Mouse (Mus musculus) heart, embryonic 10.5 days (tissue): ENCODE measurements around the gene Atp2a2. TPM values are rescaled to one million over a fixed set of nuclear protein-coding genes. Genes with fewer than 3 reads are reported as not detected.
"Not testable (repeated sequence)": the region's sequence is repeated elsewhere in the genome, so short reads cannot be mapped to it uniquely, and the experiment has no call there.

ENCODE experiments used
- DNase-seq: peaks from one replicate; pipeline ENCODE4 v3.0.0-alpha.2; 2017; ENCODE audit warnings: low spot score
- H3K27ac ChIP-seq: fragments of 300-500 bp; sonication (generic); 2 replicates; pipeline ENCODE4 v1.5.1; 2016; ENCODE audit warnings: mild to moderate bottlenecking
- H3K27me3 ChIP-seq: fragments of 300-500 bp; sonication (generic); 2 replicates; pipeline ENCODE4 v1.6.1; 2016; ENCODE audit warnings: mild to moderate bottlenecking; ENCODE audit not compliant: poor library complexity, insufficient read depth, severe bottlenecking
- H3K36me3 ChIP-seq: fragments of 300-500 bp; sonication (generic); 2 replicates; pipeline ENCODE4 v1.6.1; 2016; ENCODE audit warnings: mild to moderate bottlenecking, moderate library complexity
- H3K4me1 ChIP-seq: fragments of 300-500 bp; sonication (generic); 2 replicates; pipeline ENCODE4 v1.6.1; 2016; ENCODE audit warnings: mild to moderate bottlenecking
- H3K4me3 ChIP-seq: fragments of 300-500 bp; sonication (generic); 2 replicates; pipeline ENCODE4 v1.5.1; 2016; ENCODE audit warnings: mild to moderate bottlenecking, moderate library complexity
- H3K9me3 ChIP-seq: fragments of 300-500 bp; sonication (generic); 2 replicates; pipeline ENCODE4 v1.6.1; 2016; ENCODE audit warnings: mild to moderate bottlenecking, moderate library complexity
- WGBS: fragments of 180-500 bp; shearing (Covaris S2); methylation state at CpG from one replicate; pipeline ENCODE4 v1.1.7; 2016; 5-methylcytosine and 5-hydroxymethylcytosine counted together
- polyA plus RNA-seq: library from polyadenylated mRNA; unstranded; fragments of >200 nt; fragmentation: Nextera tagmentation; extraction: Ambion mirVana; gene quantifications from 2 replicates; pipeline ENCODE4 v1.2.1, GENCODE M21; 2016

Atp2a2 gene
- polyA plus RNA-seq, 1 experiment from 2014 or later: 205 TPM

GRCm38 (mm10) chr5:122503015-122503759 lies 1.2 kb upstream of the Atp2a2 start:
- Histone ChIP-seq H3K4me3 (peak overlapping the region; percentile 94), H3K27ac (peak overlapping the region; percentile 99), H3K4me1 (peaks cover 30% of the 10 kb centered on the region), H3K36me3 (peaks cover 20% of the 10 kb centered on the region), H3K27me3 (no peaks in the 10 kb centered on the region), H3K9me3 (peaks cover 6% of the 10 kb centered on the region; the same call in 1 of the 2 replicates)
- DNase-seq: no peak
- 37% methylated on average over 15 of the region's 15 CpGs for WGBS

- peak overlapping the region; percentile 99 for H3K27ac ChIP-seq
- H3K4me1 ChIP-seq: peaks cover 40% of the 10 kb centered on the region
- H3K36me3 ChIP-seq: peaks cover 38% of the 10 kb centered on the region
- peaks cover 3% of the 10 kb centered on the region; the same call in 1 of the 2 replicates for H3K9me3 ChIP-seq
- under 1% methylated on average over 113 of the region's 113 CpGs for WGBS
- no peaks in the 10 kb centered on the region for H3K27me3 ChIP-seq
- peak overlapping the region; percentile 94 for H3K4me3 ChIP-seq
- peak; percentile 83 for DNase-seq
Observed at GRCm38 (mm10) chr5:122501101-122502076, 636 bp downstream of the Atp2a2 start.

- 23% methylated on average over 5 of the region's 5 CpGs for WGBS
- peaks cover 46% of the 10 kb centered on the region for H3K36me3 ChIP-seq
- peak overlapping the region; percentile 99 for H3K27ac ChIP-seq
- H3K4me3 ChIP-seq: peak overlapping the region; percentile 94
- peaks cover 46% of the 10 kb centered on the region for H3K4me1 ChIP-seq
- H3K9me3 ChIP-seq: no peaks in the 10 kb centered on the region
- H3K27me3 ChIP-seq: no peaks in the 10 kb centered on the region
- DNase-seq: no peak
Observed at GRCm38 (mm10) chr5:122500563-122500962, 1.5 kb downstream of the Atp2a2 start.

GRCm38 (mm10) chr5:122500141-122500540 lies 1.9 kb downstream of the Atp2a2 start:
- no peak for DNase-seq
- peaks cover 47% of the 10 kb centered on the region for H3K4me1 ChIP-seq
- H3K36me3 ChIP-seq: peaks cover 50% of the 10 kb centered on the region
- WGBS: 22% methylated on average over 4 of the region's 4 CpGs
- no peaks in the 10 kb centered on the region for H3K27me3 ChIP-seq
- peak overlapping the region; percentile 99 for H3K27ac ChIP-seq
- H3K4me3 ChIP-seq: peak overlapping the region; percentile 94
- no peaks in the 10 kb centered on the region for H3K9me3 ChIP-seq

- no peak for DNase-seq
- peaks cover 71% of the 10 kb centered on the region for H3K36me3 ChIP-seq
- WGBS: 54% methylated on average over 2 of the region's 2 CpGs
- H3K9me3 ChIP-seq: no peaks in the 10 kb centered on the region
- H3K27me3 ChIP-seq: no peaks in the 10 kb centered on the region
- peaks cover 43% of the 10 kb centered on the region for H3K4me1 ChIP-seq
- H3K4me3 ChIP-seq: peak overlapping the region; percentile 94
- peak overlapping the region; percentile 99 for H3K27ac ChIP-seq
Observed at GRCm38 (mm10) chr5:122498046-122498445, 4.0 kb downstream of the Atp2a2 start.

- Histone ChIP-seq H3K27me3 (no peaks in the 10 kb centered on the region), H3K36me3 (peaks cover 82% of the 10 kb centered on the region), H3K4me1 (peaks cover 35% of the 10 kb centered on the region), H3K27ac (peak overlapping the region; percentile 52; the same call in 1 of the 2 replicates), H3K9me3 (no peaks in the 10 kb centered on the region), H3K4me3 (peak overlapping the region; percentile 94; the same call in 1 of the 2 replicates)
- DNase-seq: peak; percentile 31
- 70% methylated on average over 4 of the region's 4 CpGs for WGBS
Observed at GRCm38 (mm10) chr5:122496990-122497389, 5.0 kb downstream of the Atp2a2 start.

- Histone ChIP-seq H3K4me3 (no peak overlapping the region), H3K36me3 (peaks cover 98% of the 10 kb centered on the region), H3K27ac (no peak overlapping the region), H3K27me3 (no peaks in the 10 kb centered on the region), H3K4me1 (peaks cover 27% of the 10 kb centered on the region), H3K9me3 (no peaks in the 10 kb centered on the region)
- 50% methylated on average over 1 of the region's 1 CpGs for WGBS
- peak; percentile 33 for DNase-seq
Observed at GRCm38 (mm10) chr5:122494449-122494848, 7.6 kb downstream of the Atp2a2 start.

- Histone ChIP-seq H3K9me3 (no peaks in the 10 kb centered on the region), H3K27me3 (no peaks in the 10 kb centered on the region), H3K4me1 (peaks cover 22% of the 10 kb centered on the region), H3K36me3 (peaks cover 100% of the 10 kb centered on the region), H3K27ac (no peak overlapping the region), H3K4me3 (no peak overlapping the region)
- WGBS: 88% methylated on average over 2 of the region's 2 CpGs
- no peak for DNase-seq
Observed at GRCm38 (mm10) chr5:122493035-122493434, 9.0 kb downstream of the Atp2a2 start.

- H3K27ac ChIP-seq: no peak overlapping the region
- DNase-seq: no peak
- 87% methylated on average over 10 of the region's 10 CpGs for WGBS
- H3K9me3 ChIP-seq: no peaks in the 10 kb centered on the region
- peaks cover 100% of the 10 kb centered on the region for H3K36me3 ChIP-seq
- no peaks in the 10 kb centered on the region for H3K27me3 ChIP-seq
- no peak overlapping the region for H3K4me3 ChIP-seq
- H3K4me1 ChIP-seq: peaks cover 13% of the 10 kb centered on the region; the same call in 1 of the 2 replicates
Observed at GRCm38 (mm10) chr5:122491385-122491784, 10.6 kb downstream of the Atp2a2 start.

- peaks cover 100% of the 10 kb centered on the region for H3K36me3 ChIP-seq
- H3K4me1 ChIP-seq: peaks cover 6% of the 10 kb centered on the region; the same call in 1 of the 2 replicates
- no peak for DNase-seq
- no peaks in the 10 kb centered on the region for H3K9me3 ChIP-seq
- 92% methylated on average over 2 of the region's 2 CpGs for WGBS
- H3K27me3 ChIP-seq: no peaks in the 10 kb centered on the region
- no peak overlapping the region for H3K4me3 ChIP-seq
- no peak overlapping the region for H3K27ac ChIP-seq
Observed at GRCm38 (mm10) chr5:122490148-122490547, 11.9 kb downstream of the Atp2a2 start.

GRCm38 (mm10) chr5:122487825-122488224 lies 14.2 kb downstream of the Atp2a2 start:
- no peaks in the 10 kb centered on the region for H3K27me3 ChIP-seq
- WGBS: 91% methylated on average over 6 of the region's 6 CpGs
- H3K9me3 ChIP-seq: no peaks in the 10 kb centered on the region
- no peak overlapping the region for H3K27ac ChIP-seq
- no peak overlapping the region for H3K4me3 ChIP-seq
- DNase-seq: no peak
- no peaks in the 10 kb centered on the region; the same call in 1 of the 2 replicates for H3K4me1 ChIP-seq
- peaks cover 99% of the 10 kb centered on the region for H3K36me3 ChIP-seq

- not testable (repeated sequence) for DNase-seq, H3K27ac ChIP-seq, H3K27me3 ChIP-seq, H3K4me1 ChIP-seq, H3K9me3 ChIP-seq, H3K4me3 ChIP-seq
- H3K36me3 ChIP-seq: peaks cover 97% of the 10 kb centered on the region
- WGBS: 73% methylated on average over 5 of the region's 5 CpGs
Observed at GRCm38 (mm10) chr5:122486243-122486642, 15.8 kb downstream of the Atp2a2 start.
